Mouse (Mus musculus) stomach, postnatal 0 days (tissue): ENCODE measurements around the gene Muc20.

Experiments
- CTCF ChIP-seq: IDR thresholded peaks from 2 replicates; pipeline ENCODE4 v1.5.1; 2016; ENCODE audit warnings: antibody characterized with exemption, low read depth, mild to moderate bottlenecking, moderate library complexity
- EP300 ChIP-seq: optimal IDR thresholded peaks from 2 replicates; pipeline ENCODE3; 2016; ENCODE audit warnings: antibody characterized with exemption

GRCm38 (mm10) chr16:32784840-32785239 lies 12.4 kb downstream of the Muc20 start:
- no peak for TF ChIP-seq CTCF
- TF ChIP-seq EP300: no peak
